Mouse (Mus musculus) ES-CJ7 (cell line): Measurements from ENCODE around the gene Tdrd1.
"Not testable (repeated sequence)": the region's sequence is repeated elsewhere in the genome, so short reads cannot be mapped to it uniquely, and the experiment has no call there.

Source experiments
- DNase-seq: peaks from one replicate; pipeline ENCODE4 v3.0.0; 2011; ENCODE audit warnings: low read depth, low spot score

The Tdrd1 gene

DNA sequence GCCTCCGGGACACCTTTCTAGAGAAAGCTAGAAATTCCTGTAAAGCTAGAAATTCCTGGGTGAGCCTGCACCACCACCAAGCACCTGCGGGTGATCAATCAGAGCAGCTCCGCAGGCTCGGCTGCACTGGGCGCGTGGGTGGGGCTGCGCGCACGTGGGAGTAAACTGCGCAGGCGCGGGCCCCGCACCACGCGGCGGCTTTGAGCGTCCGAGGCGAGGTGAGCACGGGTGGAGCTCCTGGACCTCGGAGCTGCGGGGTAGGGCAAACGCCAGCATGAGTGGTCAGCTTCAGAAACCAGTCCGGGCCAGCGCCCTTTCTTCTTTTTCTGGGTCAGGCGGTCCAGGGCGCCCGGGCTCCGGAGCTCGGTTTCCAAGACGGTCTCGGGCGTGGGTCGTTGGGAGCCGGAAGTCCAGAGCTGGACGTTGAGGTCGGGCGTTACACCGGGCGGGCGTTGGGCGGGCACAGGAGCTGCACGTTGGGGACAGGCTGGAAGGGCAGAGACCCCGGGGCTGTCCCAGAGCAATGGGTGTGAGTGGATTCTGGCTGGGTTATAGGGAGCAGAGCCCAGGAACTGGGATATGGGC is at the start of gene Tdrd1:
Gene Tdrd1 (plus strand): TSS at position 163 of the 585 bp plus-strand sequence.
- peak; percentile 58 for DNase-seq

DNA sequence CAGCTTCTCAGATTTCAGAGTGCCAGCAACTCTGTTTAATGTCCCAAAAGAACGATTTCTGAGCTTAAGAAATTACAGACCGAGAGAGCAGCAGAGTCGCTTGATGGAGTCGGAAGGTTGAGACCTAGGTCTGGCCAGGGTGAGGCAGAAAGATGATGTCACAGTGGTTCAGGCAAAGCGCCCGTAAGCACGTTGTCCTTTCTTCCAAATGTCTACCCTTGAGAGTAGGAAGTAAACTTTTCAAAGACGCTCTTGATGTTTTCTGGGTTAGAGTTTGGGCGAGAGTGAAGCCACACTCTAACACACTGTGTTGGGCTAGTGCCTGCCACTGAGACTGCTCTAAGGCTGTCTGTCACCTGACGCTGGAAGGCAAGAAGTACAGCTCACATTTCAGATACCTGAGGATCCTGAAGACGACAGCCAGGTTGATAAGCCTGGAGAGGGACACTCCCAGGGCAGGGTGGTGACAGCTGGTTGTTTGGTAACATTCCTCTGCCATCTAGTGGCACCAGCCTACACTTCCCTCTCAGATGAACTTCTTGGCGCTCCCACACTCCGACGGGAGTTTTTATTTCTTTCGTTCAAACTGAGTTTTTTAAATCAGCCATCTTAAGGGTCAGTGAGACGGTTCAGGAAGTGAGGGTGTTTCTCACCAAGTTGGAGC is 49.2 kb upstream of the Tdrd1 start:
- DNase-seq = peak; percentile 45

DNA sequence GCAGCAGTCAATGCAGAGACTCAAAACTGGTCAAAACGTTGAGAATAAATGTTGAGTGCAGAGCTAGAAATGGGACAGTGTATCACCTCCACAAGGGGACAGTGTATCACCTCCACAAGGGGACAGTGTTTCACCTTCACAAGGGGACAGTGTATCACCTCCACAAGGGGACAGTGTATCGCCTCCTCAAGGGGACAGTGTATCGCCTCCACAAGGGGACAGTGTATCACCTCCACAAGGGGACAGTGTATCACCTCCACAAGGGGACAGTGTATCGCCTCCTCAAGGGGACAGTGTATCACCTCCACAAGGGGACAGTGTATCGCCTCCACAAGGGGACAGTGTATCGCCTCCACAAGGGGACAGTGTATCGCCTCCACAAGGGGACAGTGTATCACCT is 47.5 kb upstream of the Tdrd1 start:
- not testable (repeated sequence) for DNase-seq

DNA sequence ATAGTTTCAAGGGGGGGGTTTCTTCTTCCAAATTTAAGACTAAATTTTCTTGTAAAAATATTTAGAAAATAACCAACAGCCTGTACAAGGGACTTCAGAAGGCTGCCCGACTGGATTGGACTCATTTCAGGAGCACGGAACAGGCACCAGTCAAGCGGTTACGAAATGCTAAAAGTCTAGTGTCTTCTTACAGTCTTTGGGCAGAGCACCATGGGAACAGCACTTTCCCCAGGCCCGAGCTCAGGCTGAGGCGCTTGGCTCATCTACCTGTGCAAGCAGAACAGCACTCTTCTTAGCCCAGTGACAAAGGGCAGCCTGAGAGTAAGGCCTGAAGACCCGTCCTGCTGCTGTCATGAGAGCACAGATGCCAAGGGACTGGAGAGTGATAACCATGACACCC is 38.1 kb upstream of the Tdrd1 start:
- no peak for DNase-seq

DNA sequence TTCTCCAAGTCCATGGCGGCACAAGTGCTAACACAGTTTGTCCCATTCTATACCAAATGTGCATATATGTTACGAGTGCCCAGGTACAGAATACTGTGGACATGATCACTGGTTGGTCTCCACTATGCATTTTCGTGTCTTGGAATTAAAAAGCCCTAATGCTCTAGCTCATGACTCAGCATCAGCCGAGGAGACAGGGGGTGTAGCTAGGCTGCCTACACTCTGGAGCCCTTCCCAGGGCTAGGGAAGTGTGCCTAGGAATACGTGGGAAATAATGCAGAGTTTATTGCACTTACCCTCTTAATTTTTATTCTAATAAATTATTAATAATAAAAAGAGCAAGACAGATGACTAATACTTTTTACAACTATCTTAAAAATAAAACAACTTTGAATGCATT is 37.1 kb upstream of the Tdrd1 start:
- no peak for DNase-seq

DNA sequence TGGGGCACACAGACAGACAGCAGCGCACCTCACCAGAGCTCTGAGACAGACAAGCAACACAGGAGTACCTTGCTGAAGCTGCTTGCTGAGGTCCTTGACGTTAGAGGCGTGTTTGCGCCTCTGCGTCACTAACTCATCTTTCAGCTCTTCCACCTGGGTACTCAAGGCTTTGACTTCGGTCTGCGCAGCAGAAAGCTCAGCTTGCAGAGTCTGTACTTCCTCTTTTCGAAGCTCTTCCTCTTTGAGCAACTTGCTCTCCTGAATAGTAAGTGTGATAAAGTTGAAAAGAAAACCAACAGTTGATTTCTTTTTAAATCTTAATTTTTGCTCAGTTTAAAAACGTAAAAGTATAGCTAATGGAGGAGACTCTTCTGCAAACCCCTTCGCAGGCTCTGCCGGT is 28.6 kb upstream of the Tdrd1 start:
- no peak for DNase-seq

DNA sequence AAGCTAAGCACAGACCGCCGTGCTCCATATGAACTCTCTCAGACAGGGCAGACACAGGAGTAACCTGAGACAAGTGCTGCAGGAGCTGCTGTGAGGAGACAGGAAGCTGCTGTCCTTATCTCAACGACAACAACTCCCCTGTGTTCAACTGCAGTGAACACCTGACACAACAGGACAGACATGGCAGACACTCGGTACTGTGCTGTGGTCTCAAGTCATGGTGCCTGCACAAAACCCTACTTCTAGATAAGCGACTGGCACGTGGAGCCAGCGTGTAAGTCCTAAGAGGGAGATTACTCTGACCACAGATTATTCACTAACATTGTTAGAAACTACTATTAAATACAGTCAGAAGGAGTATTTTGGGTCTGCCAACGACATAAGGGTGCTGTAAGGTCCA is 25.8 kb upstream of the Tdrd1 start:
- DNase-seq = no peak

DNA sequence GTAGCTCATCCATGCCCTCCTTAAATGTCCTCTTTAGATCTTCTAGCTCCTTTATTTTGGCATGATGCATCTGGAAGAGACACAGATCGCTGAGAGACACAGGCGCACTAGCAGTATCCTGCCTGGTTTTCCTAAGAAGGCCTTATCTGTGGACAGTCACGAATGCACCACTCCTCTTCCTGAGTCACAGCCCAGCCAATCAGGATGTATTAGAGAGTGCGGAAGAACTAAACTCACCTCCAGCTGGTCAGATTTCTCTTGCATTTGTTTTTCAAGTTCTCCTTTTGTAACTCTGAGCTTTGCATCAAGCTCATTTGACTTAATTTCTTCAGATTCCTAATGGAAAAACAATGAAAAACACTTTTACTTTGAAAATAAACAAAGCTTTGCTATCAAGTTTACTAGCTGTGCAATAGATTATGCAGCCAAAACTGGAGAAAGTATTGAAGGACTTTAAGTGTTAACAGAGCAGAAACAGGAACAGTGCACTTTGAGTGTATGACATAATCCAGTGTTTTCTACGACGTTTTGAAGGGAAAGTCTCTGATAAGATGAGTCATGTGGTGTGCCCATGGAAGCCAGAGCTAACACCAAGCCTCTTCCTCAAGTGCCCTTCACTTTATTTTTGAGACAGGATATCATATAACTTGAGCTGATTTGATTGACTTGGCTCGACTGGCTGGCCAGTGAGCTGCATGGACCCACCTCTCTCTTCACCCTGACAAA is 24.9 kb upstream of the Tdrd1 start:
- DNase-seq = no peak

DNA sequence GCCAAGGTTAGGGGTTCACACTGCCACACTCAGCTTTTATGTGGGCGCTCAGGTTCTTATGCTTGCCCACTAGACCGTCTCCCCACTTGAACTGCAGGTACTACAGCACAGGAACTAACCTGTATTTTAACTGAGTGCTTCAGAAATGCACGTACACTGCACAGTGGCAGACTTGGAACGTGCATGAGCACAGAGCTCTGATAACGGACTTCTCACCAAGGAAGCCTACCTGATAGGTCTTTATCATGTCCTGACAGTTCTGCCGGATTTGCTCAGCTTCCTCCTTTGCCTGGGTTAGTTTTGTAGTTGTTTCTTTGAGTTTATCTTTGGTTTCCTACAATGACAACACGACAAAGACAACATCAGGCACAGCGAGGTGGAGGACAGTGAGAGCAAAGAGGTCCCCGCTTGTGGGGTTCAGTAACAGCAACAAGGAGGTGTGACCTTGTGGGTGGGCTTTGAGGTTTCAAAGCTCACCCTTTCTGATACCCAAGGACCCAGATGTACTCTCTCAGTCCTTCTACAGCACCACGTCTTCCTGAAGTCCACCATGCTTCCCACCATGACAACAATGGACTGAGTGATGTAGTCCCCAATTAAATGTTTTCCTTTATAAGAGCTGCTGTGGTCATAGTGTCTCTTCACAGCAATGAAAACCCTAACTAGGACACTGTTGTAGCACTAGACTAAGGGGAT is 24.2 kb upstream of the Tdrd1 start:
- DNase-seq = no peak

DNA sequence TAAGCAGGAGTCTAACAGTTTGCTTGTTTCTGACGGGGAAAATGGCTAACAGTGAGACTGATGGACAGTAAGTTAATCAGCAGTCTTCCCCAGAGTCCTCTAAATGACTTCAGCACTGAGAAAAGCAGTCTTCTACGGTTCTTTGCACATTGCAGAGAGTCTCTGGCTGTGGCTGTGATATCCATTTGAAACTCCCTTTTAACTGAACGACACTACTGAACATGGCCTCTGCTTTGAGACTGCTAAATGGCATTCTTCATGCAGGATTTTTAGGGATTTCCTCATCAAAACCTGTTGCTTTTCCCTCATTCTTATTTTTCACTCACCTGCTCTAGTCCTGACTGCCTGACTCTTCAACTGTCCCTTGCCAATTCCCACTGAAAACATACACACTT is 23.7 kb upstream of the Tdrd1 start:
- DNase-seq = no peak

DNA sequence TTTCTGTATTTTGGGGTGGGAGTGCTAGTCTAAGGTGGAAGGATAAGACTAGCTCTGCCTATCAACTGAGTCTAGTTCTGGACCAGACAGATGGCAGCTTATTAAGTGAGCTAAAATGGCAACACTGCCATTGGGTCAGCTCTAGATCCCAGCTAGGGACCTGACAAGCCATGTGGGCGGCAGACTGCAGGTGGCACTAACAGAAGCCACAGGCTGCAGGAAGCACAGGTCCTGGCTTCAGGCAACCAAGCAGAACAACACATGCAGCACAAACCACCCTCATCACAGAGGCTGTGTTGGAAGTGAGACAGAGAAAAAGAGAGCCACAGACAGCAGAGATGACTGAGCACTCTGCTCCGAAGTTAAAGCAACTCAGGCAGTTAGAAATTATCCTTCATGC is 20.6 kb upstream of the Tdrd1 start:
- no peak for DNase-seq

DNA sequence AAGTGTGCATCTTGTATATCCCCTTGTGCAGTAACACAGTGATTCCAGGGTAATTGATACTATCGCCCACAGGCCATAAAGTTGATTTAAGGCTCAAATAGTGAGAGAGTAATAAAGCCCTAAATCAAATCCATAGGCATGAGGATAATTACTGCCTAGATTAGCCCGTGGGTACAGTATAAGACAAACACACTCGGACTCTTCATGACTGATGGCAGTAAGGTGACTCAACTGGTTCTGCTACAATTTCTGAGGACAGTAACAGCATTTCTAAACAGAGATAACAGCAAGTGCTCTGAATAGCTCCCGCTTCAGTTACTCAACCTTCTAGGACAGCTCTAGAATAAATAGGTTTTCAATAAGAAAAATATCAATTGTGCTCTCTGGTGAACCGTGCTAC is 18.9 kb upstream of the Tdrd1 start:
- no peak for DNase-seq

DNA sequence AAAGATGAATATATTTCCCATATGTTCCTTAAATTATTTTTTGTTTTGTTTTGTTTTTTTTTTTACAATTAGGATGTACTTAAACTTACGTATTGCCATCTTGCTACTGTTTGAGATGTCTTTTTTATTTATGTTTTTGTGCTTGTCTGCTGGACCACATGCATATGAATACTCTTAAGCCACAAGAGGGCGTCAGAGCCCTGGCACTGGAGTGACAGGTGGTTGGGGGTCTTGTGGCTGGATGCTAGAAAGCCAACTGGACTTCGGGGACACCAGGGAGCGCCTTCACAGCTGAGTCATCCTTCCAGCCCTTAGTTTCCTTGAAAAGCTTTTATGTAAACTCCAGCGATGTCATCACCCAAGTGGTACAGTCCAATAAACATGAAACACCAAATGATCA is 17.2 kb upstream of the Tdrd1 start:
- DNase-seq = peak; percentile 26

DNA sequence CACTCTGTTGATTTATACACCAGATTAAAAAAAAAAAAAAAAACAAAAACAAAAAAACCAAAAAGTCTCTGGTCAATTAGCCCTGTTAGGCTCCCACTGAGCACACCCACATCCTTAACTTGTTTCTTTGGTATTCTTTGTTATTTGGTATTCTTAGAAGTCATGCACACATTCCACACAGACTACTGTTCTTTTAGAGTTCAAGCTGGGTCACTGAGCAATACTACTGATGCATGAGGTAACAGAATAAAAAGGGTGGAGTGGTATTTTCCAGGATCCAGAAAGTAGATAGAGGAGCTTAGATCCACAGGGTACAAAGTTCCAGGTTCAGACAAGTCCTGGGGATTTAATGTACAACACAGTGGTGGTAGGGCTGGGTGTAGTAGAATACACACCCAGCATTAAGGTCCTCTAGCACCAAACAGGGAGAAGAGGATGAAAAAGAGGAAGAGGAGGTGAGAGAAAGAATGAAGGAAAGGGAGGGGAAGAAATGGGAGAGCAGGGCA is 15.3 kb upstream of the Tdrd1 start:
- DNase-seq = no peak

DNA sequence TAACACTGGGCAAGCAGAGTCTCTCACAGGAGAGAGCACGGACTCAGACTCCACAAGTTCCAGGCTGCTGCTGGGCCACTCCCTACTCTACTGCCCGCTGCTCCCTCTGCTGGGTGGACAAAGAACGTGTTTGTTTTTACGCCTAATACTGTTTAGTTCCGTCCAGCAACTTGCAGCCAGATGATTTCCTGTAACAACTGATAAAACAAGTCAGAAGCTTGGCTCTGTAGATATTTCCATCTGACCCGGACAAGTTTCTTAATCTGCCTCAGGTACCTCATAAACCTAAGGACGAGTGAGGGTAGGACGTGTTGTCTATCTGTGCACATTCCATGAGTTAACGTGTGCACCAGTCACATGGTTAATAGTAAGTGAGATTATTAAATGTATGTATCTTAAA is 14.4 kb upstream of the Tdrd1 start:
- peak; percentile 68 for DNase-seq

DNA sequence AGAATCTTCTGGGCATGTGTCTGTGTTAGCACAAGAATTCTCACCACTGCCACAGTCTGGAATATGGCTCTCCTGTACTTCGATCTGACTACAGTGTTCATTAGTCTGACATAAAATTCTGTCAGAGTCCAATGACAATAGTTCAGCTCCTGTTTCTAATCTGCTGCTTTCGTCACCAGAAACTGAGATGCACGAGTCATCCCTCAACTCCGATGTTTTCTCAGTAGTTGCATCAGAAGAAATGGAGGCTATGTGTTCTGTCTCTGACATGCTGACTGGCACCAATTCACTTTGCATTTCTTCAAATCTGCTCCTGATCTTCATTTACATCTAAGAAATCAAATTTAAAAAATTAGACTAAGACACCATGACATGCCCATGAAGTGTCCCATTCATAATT is 12.6 kb upstream of the Tdrd1 start:
- DNase-seq = no peak

DNA sequence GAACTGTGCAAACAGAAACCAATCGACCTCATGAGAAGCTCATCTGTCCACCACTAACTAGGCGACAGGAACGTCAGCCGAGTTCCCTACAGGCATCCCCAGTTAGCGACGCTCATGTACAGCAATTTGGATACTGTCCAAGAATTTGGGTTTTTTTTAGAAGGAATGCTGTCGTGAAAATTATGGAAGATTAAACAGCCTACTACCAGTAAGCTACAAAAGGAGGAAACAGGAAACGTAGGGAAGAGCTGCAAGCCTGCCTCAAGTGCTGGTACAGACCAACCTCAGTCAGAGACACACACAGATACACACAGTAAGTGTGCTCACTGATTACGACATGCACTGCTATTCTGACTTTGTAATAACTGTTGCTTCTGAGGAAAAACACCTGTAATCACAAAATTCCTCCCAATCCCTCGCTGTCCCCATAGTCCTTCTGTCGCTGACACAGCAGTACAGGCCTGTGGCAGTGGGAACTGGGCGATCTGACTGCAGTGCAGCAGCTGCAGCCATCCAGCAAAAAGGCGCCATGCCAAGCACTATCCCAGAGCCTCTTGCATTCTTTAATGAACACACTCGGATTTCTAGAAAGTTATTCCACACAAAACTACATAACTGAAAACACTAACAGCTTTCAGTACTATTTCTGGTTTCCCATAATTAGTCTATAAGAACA is 8.0 kb upstream of the Tdrd1 start:
- DNase-seq = no peak

DNA sequence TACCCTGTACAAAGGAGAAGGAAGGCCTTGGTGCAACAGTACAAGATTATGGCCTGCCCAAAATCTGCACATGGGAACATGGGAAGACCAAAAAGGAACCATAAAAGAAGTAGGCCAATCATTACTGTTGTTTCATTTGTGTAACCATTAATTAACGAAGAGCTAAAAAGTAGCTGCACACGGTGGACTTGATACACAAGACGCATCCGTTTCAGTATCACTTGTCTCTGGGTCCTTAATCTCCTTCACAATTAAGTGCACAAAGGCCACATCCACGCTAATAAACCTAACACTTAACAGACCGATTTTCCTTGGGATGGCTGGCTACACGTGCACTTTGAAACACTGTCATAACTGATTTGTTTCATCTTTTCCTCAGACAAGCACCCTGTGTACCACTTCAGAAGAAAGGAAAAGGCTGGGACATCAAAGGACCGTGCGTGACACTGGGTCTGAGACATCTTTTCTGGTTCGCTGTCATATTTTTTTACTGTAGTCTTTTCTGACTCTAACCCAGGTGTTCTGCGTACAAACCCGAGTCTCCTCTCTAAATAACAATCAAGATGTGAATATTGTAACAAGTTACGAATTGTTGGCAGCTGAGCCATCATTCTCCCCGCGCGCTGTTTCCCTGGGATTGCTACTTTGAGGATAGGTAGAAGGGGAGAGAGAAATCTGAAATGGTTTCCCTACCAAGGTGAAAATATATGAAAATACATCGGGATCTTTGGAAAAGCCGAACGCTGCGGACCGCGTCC is 4.8 kb upstream of the Tdrd1 start:
- DNase-seq = no peak

DNA sequence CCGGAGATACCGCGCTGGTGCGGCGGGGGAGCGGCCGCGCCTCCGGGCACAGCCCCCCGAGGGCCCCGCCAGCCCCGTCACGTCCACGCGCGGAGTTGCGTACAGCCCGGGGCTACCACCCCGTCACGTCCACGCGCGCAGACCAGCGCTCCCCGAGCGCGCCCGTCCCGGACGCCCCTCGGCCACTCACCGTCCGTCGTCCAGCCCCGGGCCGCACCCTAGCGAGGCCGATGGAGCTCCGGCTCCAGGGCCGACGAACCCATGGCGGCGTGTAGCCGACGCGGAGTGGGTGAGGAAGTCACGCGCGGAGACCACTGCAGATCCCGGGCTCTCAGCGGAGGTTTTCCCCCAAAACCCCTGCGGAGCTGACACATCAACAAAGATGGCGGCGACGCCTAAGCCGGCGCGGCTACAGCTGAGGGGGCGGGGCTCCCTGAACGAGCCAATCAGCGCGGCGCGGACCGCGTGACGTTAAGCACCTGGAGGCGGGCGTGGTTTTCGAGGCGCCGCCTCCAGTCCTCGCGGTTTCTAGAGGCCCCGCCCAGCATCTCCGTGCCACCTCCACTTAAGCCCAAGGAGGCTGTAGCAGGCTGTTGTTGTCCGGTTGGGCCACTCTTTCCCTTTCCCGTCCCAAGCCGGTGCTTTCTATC is 4.1 kb upstream of the Tdrd1 start, which contains the start of gene Ccdc186:
Gene Ccdc186 (minus strand): TSS at position 393 of the 650 bp plus-strand sequence.
- peak; percentile 95 for DNase-seq

DNA sequence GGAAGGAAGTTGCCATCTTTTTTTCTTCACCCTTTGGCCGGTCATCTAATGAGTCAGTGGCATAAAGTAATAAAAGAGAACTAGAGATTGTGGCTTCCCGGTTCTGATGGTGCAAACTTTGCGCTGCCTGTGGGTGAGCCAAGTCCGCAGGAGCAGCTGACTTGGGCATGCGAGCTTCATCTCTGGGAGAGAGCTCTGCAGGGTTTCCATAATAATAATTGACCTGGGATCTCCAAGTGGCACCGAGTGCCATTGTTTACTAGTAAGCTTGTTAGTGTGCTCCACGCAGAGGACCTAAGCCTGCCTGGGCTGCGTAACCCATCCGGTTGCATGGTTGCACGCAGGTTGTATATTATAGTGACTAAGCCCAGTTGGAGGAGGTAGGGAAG is 3.6 kb upstream of the Tdrd1 start:
- DNase-seq = no peak
